Mouse (Mus musculus) stomach, adult 2 months (tissue): ENCODE measurements around the gene 4930447F04Rik. TPM values are rescaled to one million over a fixed set of nuclear protein-coding genes. Genes with fewer than 3 reads are reported as not detected.

Experiments
- polyA plus RNA-seq: library from polyadenylated mRNA; depleted of rRNA; stranded (reverse); fragments of >200 nt; gene quantifications from 2 replicates; pipeline ENCODE4 v1.2.3, GENCODE M21; 2012; rRNA removed

The 4930447F04Rik gene
- not detected in 2 replicates for polyA plus RNA-seq

DNA sequence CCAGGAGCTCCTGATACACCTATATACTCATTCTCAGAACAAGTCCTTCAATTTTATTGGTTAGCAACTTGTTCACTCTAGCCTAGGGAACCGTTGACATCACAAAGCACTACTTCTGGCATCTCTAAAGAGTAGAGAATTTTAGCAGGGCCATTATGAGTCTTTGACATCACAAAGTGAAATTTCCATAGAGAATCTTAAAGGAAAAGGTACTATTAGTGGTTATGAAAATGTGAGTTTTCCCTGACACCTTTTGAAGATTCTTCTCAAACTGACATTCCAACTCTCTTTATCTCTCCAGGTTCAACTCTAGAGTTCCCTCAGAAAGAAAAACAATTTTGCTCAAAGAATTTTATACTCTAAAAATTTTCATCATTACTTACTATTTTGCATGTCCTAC, at the start of gene 4930447F04Rik:
Gene 4930447F04Rik (minus strand): TSS at position 101 of the 400 bp plus-strand sequence.

